Mouse (Mus musculus) B cell, adult 2 months (primary cell): ENCODE results near the gene Dlgap4.

Source experiments
- DNase-seq, 2 experiments: peaks; one replicate each; pipeline ENCODE4 v3.0.0; 2022

The Dlgap4 gene

GRCm38 (mm10) chr2:156747315-156747714 lies 133.8 kb downstream of the Dlgap4 start:
- DNase-seq = no peak

GRCm38 (mm10) chr2:156749687-156750086 lies 136.2 kb downstream of the Dlgap4 start:
- DNase-seq = no peak

- no peak for DNase-seq
Measured at GRCm38 (mm10) chr2:156756937-156757336, 143.4 kb downstream of the Dlgap4 start.

- no peak for DNase-seq
Measured at GRCm38 (mm10) chr2:156760843-156761505, 147.5 kb downstream of the Dlgap4 start.

GRCm38 (mm10) chr2:156761521-156762278 lies 148.2 kb downstream of the Dlgap4 start:
- DNase-seq = no peak

- DNase-seq = no peak
Measured at GRCm38 (mm10) chr2:156762499-156762898, 149.0 kb downstream of the Dlgap4 start.

- DNase-seq = no peak
Measured at GRCm38 (mm10) chr2:156763101-156763500, 149.6 kb downstream of the Dlgap4 start.

- DNase-seq = no peak
Measured at GRCm38 (mm10) chr2:156764022-156764421, 150.5 kb downstream of the Dlgap4 start.

- DNase-seq = no peak
Measured at GRCm38 (mm10) chr2:156764747-156765146, 151.2 kb downstream of the Dlgap4 start.

- DNase-seq = no peak
Measured at GRCm38 (mm10) chr2:156765593-156765992, 152.1 kb downstream of the Dlgap4 start.

- DNase-seq = no peak
Measured at GRCm38 (mm10) chr2:156766227-156767019, 152.9 kb downstream of the Dlgap4 start.

- DNase-seq = no peak
Measured at GRCm38 (mm10) chr2:156767108-156767507, 153.6 kb downstream of the Dlgap4 start.

GRCm38 (mm10) chr2:156769274-156769673 lies 155.8 kb downstream of the Dlgap4 start:
- DNase-seq = no peak

- DNase-seq = no peak
Measured at GRCm38 (mm10) chr2:156773470-156773869, 160.0 kb downstream of the Dlgap4 start.

- DNase-seq = no peak
Measured at GRCm38 (mm10) chr2:156774035-156774737, 160.7 kb downstream of the Dlgap4 start.

GRCm38 (mm10) chr2:156774738-156775454 lies 161.4 kb downstream of the Dlgap4 start, which contains the start of gene Myl9:
TSS of gene Myl9 (plus strand) at chr2:156775420.
- DNase-seq = no peak

GRCm38 (mm10) chr2:156775455-156776435 lies 162.2 kb downstream of the Dlgap4 start:
- DNase-seq = no peak

GRCm38 (mm10) chr2:156776907-156777306 lies 163.4 kb downstream of the Dlgap4 start:
- no peak for DNase-seq

GRCm38 (mm10) chr2:156777326-156778004 lies 164.0 kb downstream of the Dlgap4 start:
- DNase-seq = no peak

- DNase-seq = no peak
Measured at GRCm38 (mm10) chr2:156778571-156778970, 165.1 kb downstream of the Dlgap4 start.
